Mouse (Mus musculus): ENCODE measurements around the gene Trim27. TPM values are rescaled to one million over a fixed set of nuclear protein-coding genes. Genes with fewer than 3 reads are reported as not detected.

Trim27 gene
- 108 and 116 TPM in 2 replicates for total RNA-seq (2015)
- total RNA-seq (2017) = 170 and 177 TPM in 2 replicates

DNA sequence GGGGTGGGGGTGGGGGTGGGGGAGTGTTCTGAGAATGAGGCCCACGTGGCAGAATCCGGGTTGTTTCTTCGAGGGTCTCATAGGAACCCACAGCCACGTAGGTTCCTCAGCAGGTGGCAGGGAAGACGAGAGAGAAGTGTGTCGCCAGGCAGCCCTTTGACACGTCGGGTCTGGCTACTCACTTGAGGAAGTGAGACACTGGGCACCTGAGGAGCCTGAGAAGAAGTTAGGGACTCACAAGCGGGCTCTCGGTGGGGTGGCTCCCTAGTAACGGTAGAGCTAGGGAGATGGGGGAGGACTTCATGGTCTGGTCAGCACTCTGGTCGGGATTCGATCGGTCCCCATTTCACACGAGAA lies at the start of gene Trim27:
Gene Trim27, plus strand, starts transcription at position 79 of the 357 bp plus-strand sequence.
- ATAC-seq (replicated peaks; ENCODE audit: poor library complexity) = peak; percentile 62

DNA sequence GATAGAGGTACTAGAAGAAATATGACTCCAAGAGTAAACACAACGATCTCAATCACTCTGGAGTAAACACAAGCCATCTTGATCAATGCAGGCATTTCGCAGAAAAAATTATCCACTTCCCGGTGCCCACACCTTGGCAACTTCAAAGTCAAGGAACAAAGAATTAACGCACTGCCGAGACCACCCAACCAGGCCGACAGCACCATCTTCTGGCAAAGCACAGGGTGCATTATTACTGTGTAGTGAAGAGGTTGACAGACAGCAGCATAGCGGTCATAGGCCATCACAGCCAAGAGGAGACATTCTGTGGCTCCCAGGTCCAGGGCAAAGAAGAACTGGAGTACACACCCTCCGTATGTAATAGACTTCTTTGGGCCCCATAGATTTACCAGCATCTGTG lies 36.8 kb upstream of the Trim27 start:
- no peak; the same call in 1 of the 2 replicates for ATAC-seq (replicated peaks; ENCODE audit: poor library complexity)

DNA sequence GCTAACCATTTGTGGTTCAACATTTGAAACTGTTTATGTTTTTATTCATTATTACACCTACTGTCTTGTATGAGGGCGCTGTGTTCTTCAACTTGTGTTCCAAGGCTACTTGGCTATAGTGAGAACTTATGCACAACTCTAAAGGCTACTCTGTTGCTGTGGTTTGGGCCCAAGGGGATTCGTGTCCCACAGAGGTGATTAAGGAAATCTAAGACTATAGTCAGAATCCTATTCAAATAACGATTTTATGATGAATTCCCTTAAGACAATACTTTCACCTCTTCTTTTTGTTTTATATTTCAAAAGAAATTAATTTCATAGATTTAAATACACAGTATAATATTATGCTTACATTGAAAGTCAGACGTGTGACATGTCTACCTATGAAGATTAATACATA lies 33.5 kb upstream of the Trim27 start, which contains the start of gene Olfr1368:
Gene Olfr1368, minus strand, starts transcription at position 101 of the 400 bp plus-strand sequence.
- ATAC-seq (replicated peaks; ENCODE audit: poor library complexity) = no peak

DNA sequence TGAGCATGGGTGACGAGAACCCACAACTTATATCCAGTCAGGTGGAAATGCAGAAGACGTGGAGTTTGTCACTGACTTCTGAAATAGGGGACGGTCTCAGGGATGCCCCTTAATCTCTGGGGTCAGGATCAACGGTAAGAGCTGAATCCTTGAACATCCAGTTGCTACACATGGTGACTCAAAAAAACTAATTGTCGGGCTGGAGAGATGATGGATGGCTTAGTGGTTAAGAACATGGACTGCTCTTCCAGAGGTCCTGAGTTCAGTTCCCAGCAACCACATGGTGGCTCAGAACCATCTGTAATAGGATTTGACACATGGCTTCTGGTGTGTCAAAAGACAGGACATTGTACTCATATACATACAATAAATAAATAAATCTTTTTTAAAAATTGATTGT lies 23.4 kb upstream of the Trim27 start:
- no peak for ATAC-seq (replicated peaks; ENCODE audit: poor library complexity)

DNA sequence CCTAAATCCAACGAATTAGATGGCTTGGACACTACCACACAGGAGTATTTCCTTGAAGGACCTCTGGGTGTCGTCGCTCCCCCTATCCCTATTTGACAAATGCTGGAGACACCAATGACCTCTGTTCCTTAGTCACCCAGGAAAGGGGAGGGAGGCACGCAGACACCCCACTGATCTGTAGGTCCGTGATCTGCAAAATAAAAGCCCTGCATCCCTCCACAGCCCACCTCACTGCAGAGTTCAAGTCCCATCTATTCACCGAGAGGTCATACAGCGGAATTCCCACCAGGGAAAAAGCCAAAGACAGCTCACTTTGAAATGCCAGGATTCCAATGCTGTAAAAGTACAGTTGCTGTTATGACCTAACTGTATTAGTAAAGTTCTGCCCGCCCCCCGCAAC lies 21.2 kb upstream of the Trim27 start:
- no peak for ATAC-seq (replicated peaks; ENCODE audit: poor library complexity)

DNA sequence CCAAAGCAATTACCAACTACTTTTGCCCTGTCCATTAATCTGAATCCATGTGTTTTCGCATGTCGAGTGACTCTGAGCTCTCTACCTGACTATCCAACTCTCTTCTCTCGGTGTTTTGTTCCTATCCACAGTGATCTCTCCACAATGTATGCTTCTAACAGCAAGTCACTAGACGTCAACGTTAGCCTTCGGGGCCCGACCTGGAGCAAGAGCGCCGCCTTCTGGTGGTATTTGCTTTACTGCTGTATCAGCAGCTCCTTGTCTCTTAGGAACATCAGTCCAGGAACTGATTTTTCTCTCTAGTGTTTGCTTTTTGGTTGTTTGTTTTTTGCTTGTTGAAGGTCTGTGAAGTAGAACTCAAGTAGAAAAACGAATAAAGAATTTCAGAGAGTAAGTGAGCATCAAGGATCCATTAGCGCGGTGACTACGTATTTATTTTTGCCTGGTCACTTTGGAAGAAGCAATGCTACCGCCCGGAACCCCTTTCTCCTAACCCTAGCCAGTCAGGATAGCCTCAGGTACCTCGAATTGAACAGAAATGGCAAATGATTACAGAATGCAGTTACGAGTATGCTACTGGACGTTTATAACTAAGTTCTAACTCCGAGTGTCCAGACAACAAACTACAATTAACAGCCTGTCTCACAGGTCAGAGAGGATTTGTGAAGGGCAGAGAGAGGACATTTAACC lies 20.3 kb upstream of the Trim27 start:
- ATAC-seq (replicated peaks; ENCODE audit: poor library complexity) = peak; percentile 78

DNA sequence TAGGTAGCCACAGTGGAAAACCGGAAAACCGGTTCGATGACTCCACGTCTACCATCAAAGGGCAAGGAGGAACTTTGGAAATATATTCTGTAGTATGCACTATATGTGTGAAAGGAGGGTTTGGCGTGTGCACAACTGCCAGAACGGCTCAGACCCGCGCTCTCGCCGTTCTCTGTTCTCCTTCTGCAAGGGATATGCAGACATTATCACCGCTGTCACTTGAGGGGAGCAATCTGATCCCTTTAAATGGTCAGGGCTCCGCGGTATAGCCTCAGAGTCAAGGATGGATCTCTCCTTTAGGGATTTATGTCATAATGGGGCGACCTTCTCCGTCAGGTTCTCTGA lies 19.8 kb upstream of the Trim27 start:
- ATAC-seq (replicated peaks; ENCODE audit: poor library complexity) = no peak

DNA sequence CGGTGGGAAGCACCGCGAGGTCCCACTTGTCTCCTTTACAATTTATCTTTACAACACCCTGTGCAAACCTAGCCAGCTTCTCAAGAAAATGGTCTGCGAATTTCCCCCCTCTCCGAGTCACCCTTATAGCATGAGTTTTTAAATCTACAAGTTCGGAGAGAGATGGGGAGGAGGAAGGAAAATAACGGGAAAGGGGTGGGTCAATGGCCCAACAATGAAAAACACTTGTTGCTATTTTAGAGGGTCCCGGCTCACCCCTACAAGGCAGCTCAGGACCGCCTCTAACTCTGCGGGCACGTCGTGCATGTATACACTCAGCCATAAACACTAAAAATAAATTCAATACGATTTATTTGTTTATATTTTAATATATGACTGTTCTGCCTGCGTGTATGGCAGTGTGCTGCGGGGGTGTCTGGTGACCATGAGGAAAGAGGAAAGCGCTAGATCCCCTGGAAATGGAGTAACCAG lies 19.2 kb upstream of the Trim27 start:
- no peak for ATAC-seq (replicated peaks; ENCODE audit: poor library complexity)

DNA sequence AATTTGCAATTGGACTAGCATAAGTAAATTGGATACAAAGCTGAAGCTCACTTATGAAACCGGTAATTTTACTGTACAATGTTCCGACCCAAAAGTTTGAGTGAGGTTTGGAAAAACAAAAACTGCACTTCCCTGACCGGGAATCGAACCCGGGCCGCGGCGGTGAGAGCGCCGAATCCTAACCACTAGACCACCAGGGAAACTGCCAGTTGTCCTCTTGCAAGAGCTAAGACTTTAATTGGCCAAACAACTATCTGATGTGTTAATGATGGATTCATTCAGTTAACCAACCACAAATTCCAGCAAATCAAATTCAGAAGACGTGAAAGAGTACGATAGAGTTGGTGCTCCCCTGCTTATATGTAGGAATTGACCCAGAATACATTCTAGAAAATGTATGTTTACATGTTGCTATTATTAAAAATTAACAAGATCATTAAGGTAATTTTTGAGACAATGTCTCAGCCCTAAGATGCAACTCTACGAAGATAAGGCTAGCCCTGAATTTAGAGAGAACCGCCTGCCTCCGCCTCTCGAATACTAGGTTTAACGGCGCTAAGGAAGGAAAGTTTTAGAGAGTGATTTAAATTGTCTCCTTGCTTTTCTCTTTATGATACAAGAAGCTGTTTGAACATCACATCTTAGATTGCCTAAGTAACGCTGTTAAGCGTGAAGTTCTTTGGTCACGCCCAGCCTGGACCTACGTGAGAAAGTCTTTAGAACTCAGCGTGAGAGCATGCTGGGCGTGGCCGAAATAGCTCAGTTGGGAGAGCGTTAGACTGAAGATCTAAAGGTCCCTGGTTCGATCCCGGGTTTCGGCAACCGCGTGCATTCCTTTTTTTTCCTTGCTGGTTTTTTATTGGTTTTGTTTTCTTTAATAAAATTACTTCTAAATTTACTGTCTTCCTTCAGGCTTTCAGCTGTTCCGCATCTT lies 18.3 kb upstream of the Trim27 start:
- ATAC-seq (replicated peaks; ENCODE audit: poor library complexity) = peak; percentile 76

DNA sequence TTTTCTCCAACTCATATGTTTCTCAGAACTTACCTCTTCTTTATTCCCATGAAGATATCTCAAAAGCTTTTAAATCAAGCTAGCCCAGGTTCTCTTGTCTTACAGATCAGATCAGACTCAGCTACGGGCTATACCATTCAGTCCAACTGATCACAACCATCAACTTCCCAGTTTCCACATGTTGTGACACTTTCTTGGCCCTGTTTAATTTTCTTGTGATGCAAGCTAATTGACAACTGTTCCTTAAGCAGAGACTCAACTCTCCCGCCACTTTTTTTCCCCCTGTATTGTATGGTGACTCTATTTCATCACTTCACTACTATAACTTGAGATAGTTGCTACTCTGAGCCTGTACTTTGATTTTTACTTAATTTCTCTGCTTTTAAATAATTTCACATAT lies 17.7 kb upstream of the Trim27 start:
- peak; percentile 24 for ATAC-seq (replicated peaks; ENCODE audit: poor library complexity)

DNA sequence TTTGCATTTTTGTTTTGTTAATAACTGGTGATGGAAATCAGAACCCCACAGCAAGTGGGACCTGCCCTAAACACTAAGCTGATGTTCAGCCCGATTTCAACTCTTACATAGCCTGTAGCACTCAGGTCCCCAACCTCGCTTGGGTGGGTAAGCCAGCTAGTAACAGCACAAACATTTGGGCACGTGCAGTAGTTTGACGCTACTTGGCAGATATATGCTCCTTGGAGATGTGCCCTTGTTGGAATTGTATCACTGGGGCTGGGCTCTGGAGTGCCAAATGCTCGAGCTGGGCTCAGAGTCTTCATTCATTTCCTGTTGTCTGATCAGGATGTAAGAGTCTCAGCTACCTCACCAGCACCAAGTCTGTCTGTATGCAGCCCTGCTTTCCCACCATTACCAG lies 16.7 kb upstream of the Trim27 start:
- ATAC-seq (replicated peaks; ENCODE audit: poor library complexity) = no peak

DNA sequence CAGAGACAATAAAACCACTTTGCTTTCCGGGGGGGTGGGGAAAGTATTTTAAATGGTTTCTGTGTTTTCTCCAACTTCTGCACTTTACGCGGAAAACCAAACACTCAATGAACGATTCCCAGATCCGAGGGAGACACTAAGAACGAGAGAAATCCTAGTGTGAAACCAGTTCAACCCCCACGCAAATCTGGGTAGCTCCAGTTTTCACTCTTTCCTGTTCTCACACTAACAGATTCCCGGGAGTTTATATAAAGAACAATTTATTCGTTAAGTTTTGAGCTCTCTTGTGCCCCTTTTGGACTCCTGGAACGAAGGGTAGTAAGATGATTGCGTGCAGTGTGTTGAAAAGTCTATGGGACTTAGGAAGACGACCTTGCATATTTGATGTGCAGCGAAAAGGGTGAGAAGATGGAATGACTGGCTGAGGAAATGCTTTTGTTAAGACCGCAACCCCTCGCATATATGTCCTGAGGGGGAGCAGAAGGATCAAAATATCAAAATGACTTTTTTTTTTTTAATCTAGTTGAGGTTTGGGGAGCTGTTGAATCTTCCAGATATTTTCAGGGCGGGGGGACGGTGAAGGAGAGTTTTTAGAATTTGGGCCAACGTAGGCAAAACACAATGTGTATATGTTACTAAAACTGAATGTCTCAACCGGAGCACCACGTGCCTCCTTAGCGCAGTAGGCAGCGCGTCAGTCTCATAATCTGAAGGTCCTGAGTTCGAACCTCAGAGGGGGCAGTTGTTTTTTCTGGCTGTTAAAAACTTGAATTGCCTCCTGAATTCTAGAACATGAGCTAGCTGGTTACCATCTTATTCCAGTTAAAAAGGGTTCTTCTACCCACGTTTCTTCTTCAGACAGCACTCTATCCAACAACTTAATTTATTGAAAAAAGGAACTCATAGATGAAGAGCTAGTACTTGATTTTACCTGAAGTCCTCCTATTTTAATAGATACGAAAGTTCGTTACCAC lies 12.0 kb upstream of the Trim27 start:
- ATAC-seq (replicated peaks; ENCODE audit: poor library complexity) = peak; percentile 32

DNA sequence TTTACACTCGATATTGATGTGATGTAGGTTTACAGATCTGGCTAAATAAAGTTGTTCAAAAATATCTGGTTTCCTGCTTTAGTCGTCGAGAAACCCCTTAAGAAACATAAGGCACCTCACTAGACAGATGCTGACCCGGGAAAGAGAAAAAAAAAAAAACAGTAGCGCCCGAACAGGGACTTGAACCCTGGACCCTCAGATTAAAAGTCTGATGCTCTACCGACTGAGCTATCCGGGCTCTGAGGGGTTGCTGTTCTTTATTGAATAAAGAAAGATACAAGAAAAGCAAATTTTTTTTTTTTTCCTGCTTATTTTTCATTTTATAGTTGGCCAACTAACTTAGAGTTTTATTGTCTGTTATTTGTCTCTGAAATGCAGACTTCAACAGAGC lies 11.3 kb upstream of the Trim27 start:
- ATAC-seq (replicated peaks; ENCODE audit: poor library complexity) = 0 out of 2 replicates have a peak, but pooled peaks have one; percentile 3

DNA sequence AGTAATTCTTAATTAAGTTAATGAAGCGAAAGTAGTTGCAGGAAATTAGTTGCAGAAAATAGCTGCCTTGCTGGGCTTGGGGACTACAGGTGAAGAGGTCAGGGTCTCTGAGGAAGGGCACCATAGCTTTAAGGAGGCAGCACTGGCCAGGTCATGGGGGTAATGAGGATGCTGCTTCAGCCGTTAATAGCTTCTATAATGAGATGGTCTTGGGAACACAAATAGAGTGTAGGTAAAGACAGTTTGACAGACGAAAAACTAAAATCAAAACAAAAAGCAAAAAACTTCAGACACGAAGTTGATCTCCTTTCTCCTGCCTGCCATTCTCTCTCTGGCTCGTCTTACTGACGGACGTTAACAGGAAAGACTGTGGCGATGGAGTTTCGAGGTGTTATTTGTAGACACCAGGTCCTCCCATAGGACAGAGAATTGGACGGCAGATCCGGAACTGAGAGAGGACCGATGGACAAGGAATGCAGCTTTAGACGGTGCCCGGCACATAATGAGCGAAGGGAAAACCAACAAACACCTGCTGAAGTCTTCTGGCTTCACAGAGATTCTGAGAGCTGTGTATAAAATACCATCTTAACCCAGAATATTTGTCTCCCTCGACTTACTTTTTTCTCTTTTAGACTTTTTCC lies 10.8 kb upstream of the Trim27 start:
- ATAC-seq (replicated peaks; ENCODE audit: poor library complexity) = no peak

DNA sequence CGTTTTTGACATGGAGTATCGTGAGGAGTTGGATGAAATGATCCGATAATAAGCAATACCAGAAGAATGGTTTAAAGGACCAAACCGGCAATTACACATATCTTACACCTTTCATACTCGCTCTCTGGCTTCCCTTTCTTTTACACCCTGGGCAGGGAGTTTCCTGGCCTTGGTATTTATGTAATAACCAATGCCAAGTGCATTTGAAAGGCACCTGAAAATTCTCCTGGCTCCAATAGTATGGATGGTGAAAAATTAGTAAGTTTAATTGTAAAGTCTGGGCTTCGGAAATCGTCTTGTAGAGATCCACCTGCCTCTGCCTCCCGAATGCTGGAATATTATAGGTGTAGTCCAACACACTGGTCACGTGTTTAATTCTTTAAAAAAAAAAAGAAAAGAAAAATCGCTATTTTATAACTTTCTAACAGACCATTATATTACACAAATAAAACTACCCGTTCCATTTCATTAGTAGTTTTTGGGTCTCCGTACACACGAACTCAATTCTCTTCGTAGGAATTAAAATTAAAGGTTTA lies 10.1 kb upstream of the Trim27 start:
- no peak for ATAC-seq (replicated peaks; ENCODE audit: poor library complexity)

DNA sequence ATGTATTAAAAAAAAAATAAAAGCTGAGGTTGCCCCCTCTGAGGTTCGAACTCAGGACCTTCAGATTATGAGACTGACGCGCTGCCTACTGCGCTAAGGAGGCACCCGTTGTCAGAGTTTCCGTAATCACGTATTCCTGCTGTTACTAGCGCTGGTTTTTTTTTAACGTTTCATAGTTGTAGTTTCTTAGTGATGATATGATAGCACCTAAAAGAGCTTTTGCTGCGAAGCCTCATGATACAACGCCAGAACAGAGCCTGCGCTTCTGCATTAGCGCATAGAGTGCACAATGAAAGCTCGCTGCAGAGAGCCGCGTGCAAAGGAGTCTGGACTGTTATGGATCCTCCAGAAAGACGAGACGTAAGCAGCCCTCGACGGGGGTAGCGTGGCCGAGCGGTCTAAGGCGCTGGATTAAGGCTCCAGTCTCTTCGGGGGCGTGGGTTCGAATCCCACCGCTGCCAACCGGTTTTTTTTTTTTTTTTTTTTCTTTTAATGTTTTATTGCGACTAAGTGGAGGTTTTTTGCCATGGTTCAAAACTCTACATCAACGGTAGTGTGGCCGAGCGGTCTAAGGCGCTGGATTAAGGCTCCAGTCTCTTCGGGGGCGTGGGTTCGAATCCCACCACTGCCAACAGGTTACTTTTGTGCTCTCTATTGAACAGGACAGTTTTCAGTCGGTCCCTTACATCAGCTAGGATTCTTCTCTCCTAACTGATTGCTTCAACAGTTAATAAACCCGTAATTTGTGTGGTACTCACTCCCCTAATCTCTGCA lies 9.4 kb upstream of the Trim27 start:
- ATAC-seq (replicated peaks; ENCODE audit: poor library complexity) = peak; percentile 40

DNA sequence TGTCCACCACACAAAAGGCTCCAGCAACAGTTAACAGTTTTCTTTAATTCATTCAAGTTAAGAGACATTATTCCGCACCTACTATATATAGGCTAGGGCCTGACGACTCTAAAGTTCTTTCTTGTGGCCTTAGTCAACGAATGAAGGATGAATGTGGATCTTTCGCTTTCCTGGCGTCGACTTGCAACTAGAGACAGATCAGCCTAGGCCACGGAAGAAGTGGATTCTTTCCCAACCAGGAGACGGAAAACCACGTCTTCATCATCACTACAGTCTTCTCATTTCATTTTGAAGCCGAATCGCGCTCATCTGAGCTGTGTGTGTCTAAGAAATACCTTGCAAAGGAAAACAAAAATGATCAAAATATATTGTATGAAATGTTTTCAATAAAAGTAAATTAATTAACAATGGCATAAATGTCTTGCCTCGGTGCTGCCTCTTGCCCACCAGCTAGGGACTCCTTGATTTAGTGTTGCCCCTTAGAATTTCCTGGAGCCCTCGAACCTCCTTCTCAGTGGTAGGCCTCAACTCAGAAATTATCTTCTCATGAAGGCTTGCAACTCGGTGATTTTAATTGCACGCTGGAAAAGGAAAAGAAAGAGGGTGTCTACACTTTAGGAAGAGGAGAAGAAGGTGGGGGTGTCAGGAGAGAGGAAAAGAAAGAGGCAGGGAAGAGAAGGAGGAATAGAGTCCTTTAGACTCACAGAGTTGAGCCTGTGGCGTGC lies 8.7 kb upstream of the Trim27 start:
- ATAC-seq (replicated peaks; ENCODE audit: poor library complexity) = no peak

DNA sequence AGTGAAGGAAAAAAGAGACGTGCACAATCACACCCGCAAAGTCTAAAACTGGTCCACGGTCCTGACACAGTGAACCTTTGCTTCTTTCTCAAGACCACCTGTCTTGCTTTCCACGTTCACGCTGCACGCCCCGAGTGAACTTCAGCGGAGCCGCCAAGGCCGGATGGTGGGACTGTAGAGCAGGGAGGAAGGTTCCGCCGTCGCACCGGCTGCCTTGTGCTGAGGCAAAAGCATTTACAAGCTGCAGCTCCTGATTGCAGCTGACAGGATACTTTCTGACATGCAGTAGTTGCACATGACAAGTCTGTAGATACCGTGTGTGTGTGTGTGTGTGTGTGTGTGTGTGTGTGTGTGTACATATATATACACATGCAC lies 8.1 kb upstream of the Trim27 start:
- ATAC-seq (replicated peaks; ENCODE audit: poor library complexity) = no peak

All from megakaryocyte progenitor cell, adult 5-6 weeks (primary cell).